Mouse (Mus musculus): ENCODE data around the gene Thsd4. TPM values are rescaled to one million over a fixed set of nuclear protein-coding genes. Genes with fewer than 3 reads are reported as not detected.
"Not testable (repeated sequence)": the region's sequence is repeated elsewhere in the genome, so short reads cannot be mapped to it uniquely, and the experiment has no call there.

The Thsd4 gene
- polyA plus RNA-seq, 1 experiment: 2.6 TPM

DNA sequence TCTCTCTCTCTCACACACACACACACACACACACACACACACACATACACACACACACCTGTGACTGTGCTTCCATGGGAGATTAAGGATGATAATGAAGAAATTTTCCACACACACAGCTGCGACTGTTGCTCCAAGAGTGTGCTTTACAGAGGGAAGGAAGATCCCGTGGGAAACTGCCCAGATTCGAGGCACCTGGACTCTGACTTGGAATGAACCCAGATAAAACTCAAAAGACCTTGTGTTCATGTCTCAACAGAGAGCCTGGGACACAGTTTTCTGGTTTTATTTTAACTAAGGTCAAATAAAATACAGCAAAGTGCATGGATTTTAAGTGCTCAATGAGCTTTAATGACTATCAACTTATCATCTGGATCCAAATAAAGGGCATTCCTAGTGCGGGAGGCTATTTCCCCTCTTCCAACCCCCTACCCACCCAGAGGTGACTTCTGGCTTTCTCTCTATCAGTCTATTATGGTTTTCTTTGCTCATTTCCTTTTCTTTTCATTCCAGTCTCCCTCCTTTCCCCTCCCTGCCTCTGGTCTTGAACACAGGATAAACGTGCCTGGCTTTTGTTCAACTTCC, 579.3 kb downstream of the Thsd4 start:
- Histone ChIP-seq H3K27ac (ENCODE audit: insufficient read depth, low read length) (no peak overlapping the region), H3K4me1 (ENCODE audit: control insufficient read depth, insufficient read depth, low read length) (no peaks in the 10 kb centered on the region), H3K4me3 (ENCODE audit: insufficient read depth, low read length) (no peak overlapping the region)
- TF ChIP-seq CTCF (IDR thresholded peaks at IDR 0.05; ENCODE audit: extremely low read depth, insufficient read depth, low read length) (no peak), POLR2A (IDR thresholded peaks at IDR 0.05; ENCODE audit: extremely low read depth, insufficient read depth, low read length) (no peak)

- Histone ChIP-seq H3K27ac (ENCODE audit: insufficient read depth, low read length) (no peak overlapping the region), H3K4me3 (ENCODE audit: insufficient read depth, low read length) (no peak overlapping the region), H3K4me1 (ENCODE audit: control insufficient read depth, insufficient read depth, low read length) (no peaks in the 10 kb centered on the region)
- no peak for TF ChIP-seq POLR2A (IDR thresholded peaks at IDR 0.05; ENCODE audit: extremely low read depth, insufficient read depth, low read length)
- no peak for TF ChIP-seq CTCF (IDR thresholded peaks at IDR 0.05; ENCODE audit: extremely low read depth, insufficient read depth, low read length)
These were observed 579.9 kb downstream of the Thsd4 start for GRCm38 (mm10) chr9:59941885-59942350.

- TF ChIP-seq CTCF (IDR thresholded peaks at IDR 0.05; ENCODE audit: extremely low read depth, insufficient read depth, low read length) (no peak), POLR2A (IDR thresholded peaks at IDR 0.05; ENCODE audit: extremely low read depth, insufficient read depth, low read length) (no peak)
- Histone ChIP-seq H3K4me1 (ENCODE audit: control insufficient read depth, insufficient read depth, low read length) (no peaks in the 10 kb centered on the region), H3K4me3 (ENCODE audit: insufficient read depth, low read length) (no peak overlapping the region), H3K27ac (ENCODE audit: insufficient read depth, low read length) (no peak overlapping the region)
These were observed 580.6 kb downstream of the Thsd4 start for GRCm38 (mm10) chr9:59940913-59941884.

- H3K4me1 ChIP-seq (ENCODE audit: control insufficient read depth, insufficient read depth, low read length): no peaks in the 10 kb centered on the region
- TF ChIP-seq CTCF (IDR thresholded peaks at IDR 0.05; ENCODE audit: extremely low read depth, insufficient read depth, low read length): no peak
- no peak for TF ChIP-seq POLR2A (IDR thresholded peaks at IDR 0.05; ENCODE audit: extremely low read depth, insufficient read depth, low read length)
- no peak overlapping the region for H3K4me3 ChIP-seq (ENCODE audit: insufficient read depth, low read length)
- H3K27ac ChIP-seq (ENCODE audit: insufficient read depth, low read length): no peak overlapping the region
These were observed 582.2 kb downstream of the Thsd4 start for GRCm38 (mm10) chr9:59939691-59940090.

GRCm38 (mm10) chr9:59938529-59938928, 583.3 kb downstream of the Thsd4 start:
- Histone ChIP-seq H3K27ac (ENCODE audit: insufficient read depth, low read length) (no peak overlapping the region), H3K4me1 (ENCODE audit: control insufficient read depth, insufficient read depth, low read length) (no peaks in the 10 kb centered on the region)
- no peak for TF ChIP-seq CTCF (IDR thresholded peaks at IDR 0.05; ENCODE audit: extremely low read depth, insufficient read depth, low read length)
- TF ChIP-seq POLR2A (IDR thresholded peaks at IDR 0.05; ENCODE audit: extremely low read depth, insufficient read depth, low read length): no peak

GRCm38 (mm10) chr9:59935866-59936265, 586.0 kb downstream of the Thsd4 start:
- not testable (repeated sequence) for H3K4me1 ChIP-seq (ENCODE audit: control insufficient read depth, insufficient read depth, low read length); H3K27ac ChIP-seq (ENCODE audit: insufficient read depth, low read length); H3K4me3 ChIP-seq (ENCODE audit: insufficient read depth, low read length)

More at GRCm38 (mm10) chr9:59938529-59938928, 583.3 kb downstream of the Thsd4 start:
- H3K4me3 ChIP-seq (ENCODE audit: insufficient read depth, low read length): no peak overlapping the region

DNA sequence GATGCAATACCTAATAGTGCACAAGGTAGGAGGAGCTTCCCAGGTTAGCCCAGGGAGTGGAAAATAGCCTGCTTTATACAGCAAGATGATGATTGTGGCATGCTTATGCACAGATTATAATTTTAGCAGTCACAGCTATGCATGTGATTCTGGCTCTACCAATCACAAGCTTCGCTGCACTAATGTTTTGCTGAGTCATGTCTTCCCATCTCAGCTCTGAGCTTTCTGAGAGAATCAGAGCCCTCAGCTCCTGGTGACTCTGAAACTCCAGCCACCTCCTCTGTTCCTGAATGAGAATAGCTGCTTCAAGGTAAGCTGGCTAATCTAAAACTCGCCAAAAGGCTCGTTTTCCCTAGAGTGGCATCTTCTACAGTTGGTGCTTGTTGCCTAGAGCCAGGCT, 591.6 kb downstream of the Thsd4 start:
- TF ChIP-seq POLR2A (IDR thresholded peaks at IDR 0.05; ENCODE audit: extremely low read depth, insufficient read depth, low read length) (no peak), CTCF (IDR thresholded peaks at IDR 0.05; ENCODE audit: extremely low read depth, insufficient read depth, low read length) (no peak)
- H3K27ac ChIP-seq (ENCODE audit: insufficient read depth, low read length): no peak overlapping the region
- H3K4me1 ChIP-seq (ENCODE audit: control insufficient read depth, insufficient read depth, low read length): no peaks in the 10 kb centered on the region
- no peak overlapping the region for H3K4me3 ChIP-seq (ENCODE audit: insufficient read depth, low read length)

Other genes with a start within 250 kb of the Thsd4 start
- 70.3 and 73.5 TPM in 2 replicates for gene Lrrc49, start 166.1 kb upstream of the Thsd4 start, polyA plus RNA-seq (2012; rRNA removed)
- 35.8 and 37.0 TPM in 2 replicates for gene Larp6, start 190.9 kb upstream of the Thsd4 start, polyA plus RNA-seq (2012; rRNA removed)

Measured in cortical plate, adult 2 months (tissue).